Mouse (Mus musculus) natural killer cell, adult 2 months (primary cell): Measurements from ENCODE around the gene Hdac4.
A peak's percentile ranks its signal among the peaks of the same experiment; 100 is the strongest.

Experiments used
- DNase-seq, 2 experiments: peaks; one replicate each; pipeline ENCODE4 v3.0.0; 2022; ENCODE audit warnings: low spot score in 2 of 2

Gene Hdac4

DNA sequence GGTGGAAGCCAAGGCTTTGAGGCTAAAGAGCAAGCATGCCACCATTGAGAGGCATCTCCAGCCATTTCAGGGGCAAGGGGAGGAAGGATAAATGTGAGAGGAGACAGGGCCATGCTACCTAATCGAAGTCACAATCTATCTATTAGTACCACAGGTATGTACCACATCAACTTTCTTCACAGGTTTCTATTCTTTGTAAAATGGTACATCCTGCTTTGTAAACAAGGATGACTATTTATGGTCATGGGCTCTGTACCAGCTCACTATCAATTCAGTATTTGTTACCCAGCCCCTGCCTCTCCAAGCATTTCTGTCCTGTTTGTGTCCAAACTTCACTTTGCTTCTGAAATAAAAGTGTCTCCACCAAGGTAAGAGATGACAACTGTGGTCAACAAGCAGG lies 92.7 kb downstream of the Hdac4 start:
- no peak for DNase-seq

DNA sequence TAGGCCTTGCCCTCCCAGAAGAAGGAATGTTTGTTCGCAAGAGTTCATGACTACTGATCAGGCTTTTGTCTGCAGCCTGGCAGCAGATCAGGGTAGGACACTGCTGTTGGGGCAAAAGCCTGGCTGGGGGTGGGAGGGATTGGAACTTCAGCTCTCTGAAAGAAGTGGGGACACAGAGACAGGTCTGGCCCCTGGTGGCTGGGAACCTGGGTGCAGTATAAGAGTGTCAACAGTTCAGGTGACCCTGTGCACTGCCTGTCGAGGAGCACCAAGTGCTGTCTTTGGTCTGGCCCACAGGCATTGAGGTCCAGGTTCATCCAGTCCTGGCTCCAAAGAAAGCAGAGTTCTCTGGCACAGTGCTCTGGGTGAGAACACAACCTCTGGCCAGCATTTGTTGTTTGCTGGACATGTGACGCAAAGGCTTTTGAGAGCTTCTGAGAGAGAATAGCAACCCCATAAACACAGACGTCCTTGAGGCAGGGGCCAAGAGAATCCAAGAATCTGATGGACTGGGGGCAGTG lies 95.1 kb downstream of the Hdac4 start:
- no peak for DNase-seq

DNA sequence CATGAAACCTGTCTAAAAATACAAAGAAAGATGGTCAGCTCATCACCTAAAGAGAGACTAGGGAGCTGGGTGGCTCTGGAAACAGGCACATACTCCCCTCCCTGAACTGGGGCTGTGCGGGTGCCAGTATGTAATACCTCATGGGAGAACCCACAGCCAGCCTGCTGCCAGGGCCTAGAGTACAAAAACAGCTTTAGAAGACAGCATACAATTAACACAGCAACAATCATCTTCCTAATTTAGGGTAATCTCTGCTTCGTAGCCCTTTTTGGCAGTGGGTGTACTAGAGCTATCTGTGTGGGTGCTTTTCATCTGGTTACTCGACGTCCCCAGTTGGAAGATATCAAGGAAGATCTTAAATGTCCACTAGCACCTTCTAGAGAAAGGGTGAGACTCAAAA lies 95.5 kb downstream of the Hdac4 start:
- no peak for DNase-seq

DNA sequence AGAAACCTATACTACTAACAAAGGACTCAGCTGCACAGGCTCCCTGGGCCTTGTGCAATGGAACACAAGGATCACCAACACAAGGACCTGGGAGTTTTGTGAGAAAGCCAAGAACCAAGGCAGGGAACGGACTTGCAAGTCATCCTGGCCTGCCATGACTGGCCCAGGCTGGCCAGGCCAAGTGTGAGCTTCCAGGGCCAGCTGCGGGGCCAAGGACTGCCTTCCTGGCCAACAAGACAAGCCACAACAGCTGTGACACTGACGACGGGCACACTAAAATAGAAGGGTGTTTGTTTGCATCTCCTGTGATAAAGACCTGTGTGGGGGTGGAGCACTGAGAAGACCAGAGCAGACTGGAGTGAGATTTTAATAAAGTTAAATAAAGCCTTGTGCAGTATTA lies 96.0 kb downstream of the Hdac4 start:
- no peak for DNase-seq

DNA sequence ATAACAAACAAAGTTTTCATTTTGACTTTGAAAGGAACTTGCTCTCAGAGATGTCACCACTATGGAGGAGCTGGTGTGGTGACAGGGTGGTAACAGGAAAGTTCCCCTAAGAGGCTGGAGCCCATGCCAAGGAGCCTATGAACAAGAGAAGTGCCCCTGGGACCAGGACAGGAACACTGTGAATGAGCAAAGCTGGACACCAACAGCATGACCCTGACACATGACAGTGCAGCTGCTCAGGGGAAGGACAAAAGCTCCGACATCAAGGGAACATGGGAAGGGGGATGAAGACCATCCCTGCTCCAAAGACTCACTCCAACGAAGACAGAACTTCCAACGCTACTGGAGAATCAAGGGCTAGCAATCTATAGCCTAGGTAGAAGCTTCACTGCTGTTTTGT lies 97.0 kb downstream of the Hdac4 start:
- DNase-seq, result no peak

DNA sequence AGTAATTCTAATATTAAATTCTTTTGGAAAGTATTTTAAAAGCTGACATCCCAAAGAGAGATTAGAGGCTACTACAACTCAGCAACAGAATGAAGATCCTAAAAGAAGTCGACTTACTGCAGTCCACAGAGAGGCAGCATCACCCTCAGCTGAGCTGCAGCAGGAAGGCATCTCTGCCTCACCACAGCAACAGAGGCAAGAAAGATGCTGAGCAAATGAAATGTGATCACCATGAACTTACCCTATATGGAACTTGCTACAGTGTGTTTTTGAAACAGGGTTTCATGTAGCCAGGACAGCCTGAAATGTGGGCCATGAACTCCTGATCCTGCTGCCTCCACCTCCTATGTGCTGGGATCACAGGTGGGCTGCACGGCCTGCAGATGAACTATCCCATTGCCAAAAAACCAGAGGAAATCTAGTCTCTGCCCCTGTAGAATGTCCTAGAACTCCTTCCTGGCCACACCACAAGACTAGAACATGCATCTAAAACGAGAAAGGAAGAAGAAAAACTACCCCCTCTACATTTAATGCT lies 98.4 kb downstream of the Hdac4 start:
- no peak for DNase-seq

DNA sequence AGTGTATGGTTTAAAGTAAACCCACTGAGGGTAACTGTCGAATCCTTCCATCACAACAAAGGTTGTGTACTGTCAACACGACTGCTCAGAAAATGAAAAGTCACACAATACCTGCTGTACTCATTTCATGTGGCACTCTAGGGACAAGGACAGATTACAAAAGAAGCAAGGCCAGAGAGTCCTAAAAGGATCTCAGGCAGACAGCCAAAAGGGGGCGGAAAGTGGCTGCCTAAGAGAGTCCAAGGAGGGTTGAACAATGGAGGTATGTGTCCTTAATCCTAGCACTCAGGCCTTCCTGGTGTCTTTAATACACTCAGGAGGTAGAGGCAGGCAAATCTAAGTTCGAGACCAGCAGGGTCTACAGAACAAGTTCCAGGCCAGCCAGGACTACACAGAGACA lies 103.2 kb downstream of the Hdac4 start:
- no peak for DNase-seq

DNA sequence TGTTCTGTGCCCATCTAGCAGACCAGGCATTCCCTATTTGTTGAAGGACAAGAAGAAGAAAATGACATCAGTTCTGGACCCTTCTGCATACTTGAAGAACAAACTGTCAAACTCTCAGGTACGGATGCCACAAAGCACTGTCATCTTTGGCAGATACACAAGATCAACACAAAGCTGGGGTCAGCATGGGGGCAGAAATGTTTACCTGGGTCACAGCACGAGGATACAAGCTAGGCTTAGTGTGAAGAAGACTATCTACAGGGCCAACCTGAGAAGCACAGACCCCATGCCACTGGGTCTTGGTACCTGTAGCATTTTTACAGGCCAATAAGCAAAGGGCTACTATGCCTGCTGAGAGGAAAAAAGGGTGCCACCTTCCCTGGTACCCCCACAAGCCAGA lies 107.7 kb downstream of the Hdac4 start:
- no peak for DNase-seq

DNA sequence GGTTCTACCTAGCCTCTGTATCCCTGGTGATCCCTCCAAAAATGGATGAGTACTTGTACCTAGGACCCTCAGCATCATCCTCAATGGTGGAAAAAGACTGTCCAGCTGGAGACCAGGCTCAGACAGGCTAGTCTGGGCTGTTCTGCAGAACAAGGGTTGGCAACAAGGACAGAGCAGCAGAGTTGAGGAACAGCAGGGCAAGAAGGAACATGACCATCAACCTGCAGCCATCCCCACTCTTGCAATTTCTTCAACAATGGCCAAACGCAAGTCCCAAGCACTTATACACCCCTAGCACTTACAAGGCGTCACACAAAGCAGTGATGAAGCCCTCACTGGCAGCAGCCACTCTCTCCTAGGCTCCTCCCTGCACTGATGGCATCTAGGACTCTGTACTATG lies 108.2 kb downstream of the Hdac4 start:
- no peak for DNase-seq

DNA sequence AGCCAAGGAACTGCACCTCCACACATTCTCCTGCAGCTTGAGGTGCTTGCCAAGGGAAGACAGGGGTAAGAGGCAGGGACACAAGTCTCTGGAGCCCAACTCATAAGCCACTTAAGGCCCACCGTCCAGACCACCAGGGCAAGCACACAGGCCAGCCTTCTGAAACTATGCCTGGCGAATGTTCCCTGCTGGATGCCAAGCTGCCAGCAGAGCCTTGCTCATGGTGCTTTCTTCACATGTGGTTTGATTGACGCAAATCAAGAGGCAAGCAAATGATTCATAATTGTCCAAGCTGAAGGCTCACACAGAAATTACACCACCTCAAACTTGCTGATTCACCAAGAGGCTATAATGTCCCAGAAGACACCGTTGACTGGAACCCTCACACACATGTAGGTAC lies 108.7 kb downstream of the Hdac4 start:
- DNase-seq, result no peak

DNA sequence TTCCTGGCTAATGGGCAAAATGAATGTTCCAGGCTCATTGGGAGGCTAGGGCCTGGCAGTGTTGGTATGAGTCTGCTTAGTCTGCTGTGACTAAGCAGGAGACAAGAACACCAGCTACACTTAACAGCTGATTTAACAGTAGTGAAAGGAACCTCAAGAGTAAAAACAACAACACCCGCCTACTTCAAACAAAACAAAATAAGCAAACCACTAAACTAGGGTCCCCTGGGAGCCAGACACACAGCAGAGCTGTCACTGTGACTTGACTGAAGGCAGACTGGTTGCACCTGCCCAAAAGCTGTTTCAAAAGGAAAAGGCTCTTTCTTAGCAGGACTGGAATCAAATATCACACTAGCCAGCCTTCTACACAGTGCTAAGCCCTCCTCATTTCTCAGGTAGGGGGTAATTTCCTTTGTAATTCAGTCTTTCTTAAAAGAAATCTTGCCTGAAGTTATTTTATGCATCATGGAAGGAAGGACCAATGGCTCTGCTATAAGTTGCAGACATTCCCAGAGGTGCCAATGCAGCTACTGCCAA lies 109.2 kb downstream of the Hdac4 start:
- DNase-seq, result no peak

DNA sequence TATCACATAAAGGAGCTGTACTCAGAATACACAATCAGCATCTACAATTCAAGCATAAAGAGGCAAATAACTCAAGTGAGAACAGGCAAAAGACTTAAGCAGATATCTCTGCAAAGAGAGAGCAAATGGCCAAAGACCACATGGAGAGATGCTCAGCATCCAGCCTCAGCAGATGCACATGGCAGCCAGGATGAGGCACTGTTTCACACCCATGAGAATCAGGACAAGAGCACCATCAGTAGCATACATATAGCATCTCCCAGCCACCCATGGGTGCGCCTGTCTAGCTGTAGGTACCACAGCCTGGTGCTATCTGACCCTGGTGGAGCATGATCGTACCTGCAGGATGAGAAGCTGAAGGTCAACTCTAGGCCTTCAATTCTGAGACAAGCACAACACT lies 110.8 kb downstream of the Hdac4 start:
- DNase-seq, result no peak

DNA sequence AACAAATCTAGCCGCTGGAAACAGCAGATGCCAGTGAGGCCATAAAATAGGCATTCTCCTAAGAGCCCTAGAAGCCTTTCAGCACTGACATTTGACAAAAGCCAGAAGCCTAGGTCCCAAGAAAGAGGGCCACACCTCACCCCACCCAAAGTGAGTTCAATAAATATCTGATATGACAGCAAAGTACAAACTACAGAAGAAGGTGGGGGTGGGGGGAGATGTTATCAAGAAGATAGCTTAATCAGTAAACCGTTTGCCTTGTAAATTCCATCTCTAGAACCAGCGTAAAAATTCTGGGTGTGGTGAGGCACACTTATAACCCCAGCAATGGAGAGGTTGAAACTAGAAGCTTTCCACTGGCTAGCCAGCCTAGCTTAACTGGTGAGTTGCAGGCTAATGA lies 111.5 kb downstream of the Hdac4 start:
- no peak for DNase-seq

DNA sequence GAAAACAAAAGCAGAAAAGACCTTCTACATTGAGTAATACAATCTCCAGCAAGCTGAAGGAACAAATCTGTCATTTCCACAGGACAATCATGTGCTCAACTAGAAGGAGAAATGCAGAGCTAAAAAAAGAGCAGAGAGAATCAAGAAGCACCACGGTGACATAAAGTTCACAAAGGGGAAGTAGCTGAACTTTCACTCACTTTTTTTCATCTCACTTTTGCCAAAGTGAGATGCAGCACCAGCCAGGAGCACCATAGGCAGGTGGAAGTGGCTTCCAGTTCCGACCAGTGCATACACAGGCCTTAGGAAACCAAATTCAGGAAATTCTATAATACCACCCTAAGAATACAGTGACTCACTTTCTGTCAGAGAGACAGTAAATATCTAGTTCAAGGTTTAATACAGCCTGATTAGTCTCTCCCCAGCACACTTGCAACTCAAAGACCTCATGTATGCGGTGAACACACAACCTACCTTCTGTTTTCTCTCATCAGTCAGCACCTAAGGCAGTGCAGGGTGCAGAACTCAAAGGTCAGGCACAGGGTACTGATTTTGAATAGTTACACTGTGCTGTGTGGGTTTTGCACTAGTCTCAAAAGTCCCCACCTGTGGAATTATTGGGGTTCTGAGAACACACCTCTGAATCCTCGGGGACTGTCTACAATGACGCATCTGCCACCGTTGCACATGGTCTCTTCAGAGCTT lies 112.5 kb downstream of the Hdac4 start:
- DNase-seq, result no peak

DNA sequence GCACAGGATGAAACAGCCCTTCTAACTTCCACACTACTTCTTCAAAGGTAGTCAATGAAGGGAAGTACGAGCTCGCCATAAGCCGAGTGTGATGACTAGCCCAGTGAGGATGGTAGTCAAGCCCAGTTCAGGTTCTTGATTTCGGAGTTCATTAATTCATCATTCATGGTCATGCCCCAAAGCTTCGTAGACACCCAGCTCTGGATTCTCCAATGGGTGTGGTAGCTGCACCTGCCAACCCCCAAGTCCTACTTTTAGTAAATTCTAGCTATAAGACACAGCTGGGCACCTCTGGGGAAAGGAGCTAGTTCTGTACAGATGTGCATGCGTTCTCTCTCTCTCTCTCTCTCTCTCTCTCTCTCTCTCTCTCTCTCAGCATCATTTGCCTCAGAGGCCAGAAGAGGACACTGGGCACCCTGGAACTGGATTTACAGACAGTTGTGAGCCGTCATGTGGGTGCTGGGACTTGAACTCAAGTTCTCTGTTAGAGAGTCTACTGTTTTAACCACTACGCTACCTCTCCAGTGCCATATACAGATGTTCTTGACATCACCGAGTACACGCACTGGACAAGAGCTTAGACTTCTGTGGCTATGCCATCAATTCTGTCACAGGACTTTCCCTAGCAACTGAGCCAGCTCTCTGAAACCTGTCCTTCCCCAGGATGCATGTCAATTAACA lies 113.2 kb downstream of the Hdac4 start:
- DNase-seq, result no peak

DNA sequence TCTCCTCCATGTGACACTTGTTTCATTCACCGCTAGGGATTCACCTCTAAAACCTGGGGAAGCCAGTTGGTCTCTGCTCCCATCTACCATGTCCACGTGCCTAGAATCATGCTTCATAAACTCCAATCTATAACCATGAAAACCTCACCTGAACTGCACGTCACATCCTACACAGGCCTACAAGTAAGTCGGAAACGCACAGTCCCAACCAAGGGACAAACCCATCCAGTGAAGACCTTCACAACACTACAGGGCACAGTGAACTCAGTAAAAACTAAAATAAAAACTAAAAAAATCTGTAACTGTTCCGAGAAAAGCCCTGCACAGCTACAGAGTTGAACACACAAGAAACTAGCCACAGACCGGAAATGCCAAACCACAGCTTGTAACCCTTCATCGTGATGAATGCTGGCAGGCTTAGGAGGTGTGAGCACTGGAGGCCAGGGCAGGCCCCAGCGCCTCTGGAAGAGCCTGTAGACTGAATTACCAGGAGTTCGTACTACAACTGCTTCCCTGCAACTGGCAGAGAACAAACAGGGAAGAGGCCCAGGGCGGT lies 115.4 kb downstream of the Hdac4 start:
- DNase-seq, result peak; percentile 81 to 85

DNA sequence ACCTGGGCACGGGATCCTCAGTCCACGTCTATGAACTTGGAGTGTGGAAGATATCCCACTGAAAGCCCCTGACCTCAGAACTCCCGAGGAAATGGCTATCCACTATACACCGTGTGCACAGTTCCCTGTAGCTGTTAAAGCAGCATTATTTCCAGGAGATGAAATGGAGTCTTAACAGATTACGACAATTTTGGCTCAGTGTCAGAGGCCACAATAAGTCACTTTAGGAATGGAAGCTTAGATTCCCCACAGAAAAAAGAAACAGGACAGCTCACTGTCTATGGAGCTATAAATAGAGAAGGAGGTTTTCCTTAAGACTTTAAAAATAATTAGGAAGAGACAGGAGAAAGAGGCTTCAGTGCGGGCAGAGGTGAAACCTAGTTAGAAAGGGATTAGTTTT lies 120.2 kb downstream of the Hdac4 start:
- DNase-seq, result no peak

DNA sequence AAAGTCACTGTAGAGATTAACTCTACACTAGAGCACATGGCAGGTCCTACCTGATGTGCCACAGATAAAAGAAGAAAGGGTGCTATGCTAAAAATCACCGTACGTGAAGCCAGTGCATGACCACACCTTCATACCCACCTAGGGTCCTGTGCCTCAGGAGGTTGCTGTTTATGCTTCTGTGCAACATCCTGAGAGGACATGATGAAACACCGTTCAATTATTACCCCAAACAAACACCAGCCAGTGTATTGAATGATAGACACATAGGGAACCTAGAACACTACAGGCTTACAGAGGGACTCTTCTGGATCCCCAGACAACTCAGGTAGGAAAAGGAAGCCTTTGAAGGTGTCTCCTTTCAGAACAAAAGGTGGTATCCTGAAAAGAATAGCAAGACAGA lies 120.8 kb downstream of the Hdac4 start:
- DNase-seq, result no peak

DNA sequence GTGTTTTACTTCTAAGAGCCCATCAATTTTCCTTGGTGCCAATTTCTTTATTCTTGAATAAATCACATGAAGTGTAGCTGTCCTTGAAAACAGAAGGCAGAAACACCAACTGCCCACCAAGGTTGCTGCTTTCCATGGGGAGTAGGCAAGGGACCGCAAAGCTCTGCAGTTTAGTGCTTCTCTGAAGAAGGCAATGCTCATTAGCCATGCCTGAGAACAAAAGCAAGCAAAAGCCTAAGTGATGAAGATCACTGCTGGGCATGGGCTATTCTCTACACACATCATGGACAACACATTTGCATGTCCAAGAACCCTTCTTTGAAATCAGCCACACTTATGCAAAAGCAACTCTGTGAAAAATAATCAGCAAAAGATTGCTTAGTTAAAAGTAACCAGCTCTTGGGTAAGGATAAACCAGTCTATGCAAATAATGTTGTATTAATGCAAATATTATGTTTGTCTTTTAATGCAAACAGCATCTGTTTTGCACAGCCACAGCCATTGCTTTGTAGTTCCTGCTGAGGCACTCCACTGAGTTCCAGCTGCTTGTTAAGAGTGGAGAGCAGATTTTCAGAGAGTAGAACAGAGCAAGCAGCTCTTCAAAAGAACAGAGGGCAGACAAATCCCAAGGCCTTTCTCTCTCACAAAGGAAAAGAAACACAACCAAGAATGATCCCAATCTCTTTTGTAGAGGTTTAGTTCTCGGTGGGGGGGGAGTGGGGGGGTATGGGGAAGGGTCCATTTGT lies 125.4 kb downstream of the Hdac4 start:
- DNase-seq, result no peak

DNA sequence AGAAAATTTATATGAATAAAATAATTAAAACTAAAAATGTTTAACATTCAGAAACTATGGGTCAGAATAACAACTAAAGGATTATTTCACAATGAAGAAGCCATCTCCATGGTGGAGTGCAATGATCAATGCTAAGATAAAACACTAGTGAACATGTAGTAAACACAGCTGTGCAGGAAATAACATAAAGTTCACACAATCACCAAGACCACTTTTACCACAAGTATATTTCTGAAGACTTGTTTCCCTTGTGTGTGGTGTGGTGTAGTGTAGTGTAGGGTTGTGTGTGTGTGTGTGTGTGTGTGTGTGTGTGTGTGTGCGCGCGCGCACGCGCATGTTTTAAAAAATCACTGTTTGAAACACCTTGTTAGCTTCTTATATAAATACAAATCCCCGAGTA lies 126.0 kb downstream of the Hdac4 start:
- DNase-seq, result no peak

DNA sequence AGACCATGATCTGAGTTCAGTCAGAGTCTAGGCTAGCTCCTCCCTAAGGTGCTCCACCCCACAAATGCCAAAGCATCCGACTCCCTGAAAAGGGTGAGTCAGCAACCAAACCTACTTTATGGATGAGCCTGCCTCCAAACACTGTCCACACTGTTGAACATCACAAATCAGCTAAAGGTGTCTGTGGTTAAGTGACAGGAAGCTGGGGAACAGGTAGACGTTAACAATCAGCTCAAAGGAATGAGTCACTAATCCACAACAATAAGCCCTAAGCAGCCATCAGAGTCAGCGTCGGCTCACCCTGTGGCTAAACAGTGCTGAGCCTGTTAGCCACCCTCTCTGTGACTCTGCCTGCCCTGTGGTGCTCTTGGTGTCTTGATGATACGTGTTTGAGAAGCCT lies 131.2 kb downstream of the Hdac4 start:
- peak; percentile 71 to 76 for DNase-seq

DNA sequence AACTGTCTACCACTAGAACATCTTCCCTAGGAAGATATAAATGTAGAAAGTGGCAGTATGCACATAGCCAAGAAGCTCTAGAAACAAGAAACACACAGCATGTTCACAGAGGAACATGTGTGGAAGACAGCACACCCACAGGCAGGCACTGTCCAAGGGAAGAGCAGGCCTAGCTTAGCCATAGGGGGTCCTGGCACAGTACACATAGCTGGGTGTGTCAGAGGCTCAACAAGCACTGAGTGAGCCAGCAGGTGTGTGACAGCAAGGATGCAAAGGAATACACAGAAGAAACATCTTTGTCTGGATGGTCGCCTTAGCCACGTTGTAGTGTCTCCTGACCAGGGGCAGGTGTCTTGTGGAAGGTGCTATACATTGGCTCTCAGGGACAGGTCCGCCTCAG lies 132.2 kb downstream of the Hdac4 start:
- no peak for DNase-seq
